Mouse (Mus musculus) intestine, postnatal 0 days (tissue): ENCODE measurements around the gene Macrod1. TPM values are rescaled to one million over a fixed set of nuclear protein-coding genes. Genes with fewer than 3 reads are reported as not detected.

Source experiments
- ATAC-seq: fragments of 200-750 bp; cut with Nextera tagmentation; 2 replicates; pipeline ENCODE4 v1.8.0; 2017; ENCODE audit warnings: mild to moderate bottlenecking, moderate TSS enrichment, moderate library complexity
- H3K27ac ChIP-seq: fragments of 300-500 bp; sonication (generic); 2 replicates; pipeline ENCODE4 v1.5.1; 2014; ENCODE audit warnings: mild to moderate bottlenecking, low read depth, low read length, moderate library complexity
- H3K27me3 ChIP-seq: fragments of 300-500 bp; sonication (generic); replicated peaks from 2 replicates; pipeline ENCODE4 v1.6.1; 2014; ENCODE audit warnings: low read length, mixed read lengths; ENCODE audit not compliant: control insufficient read depth, insufficient read depth
- H3K36me3 ChIP-seq: fragments of 300-500 bp; sonication (generic); 2 replicates; pipeline ENCODE4 v1.6.1; 2014; ENCODE audit warnings: mild to moderate bottlenecking, moderate library complexity; ENCODE audit not compliant: control insufficient read depth, insufficient read depth
- H3K4me1 ChIP-seq: fragments of 300-500 bp; sonication (generic); replicated peaks from 2 replicates; pipeline ENCODE4 v1.6.1; 2014; ENCODE audit warnings: antibody characterized with exemption, low read length, mixed read lengths; ENCODE audit not compliant: control insufficient read depth, insufficient read depth
- H3K4me2 ChIP-seq: fragments of 300-500 bp; sonication (generic); replicated peaks from 2 replicates; pipeline ENCODE4 v1.6.1; 2014; ENCODE audit warnings: low read depth, mild to moderate bottlenecking, moderate library complexity
- H3K4me3 ChIP-seq: fragments of 300-500 bp; sonication (generic); 2 replicates; pipeline ENCODE4 v1.5.1; 2014; ENCODE audit warnings: low read depth, low read length
- H3K9ac ChIP-seq: fragments of 300-500 bp; sonication (generic); 2 replicates; pipeline ENCODE4 v1.6.1; 2014; ENCODE audit warnings: mild to moderate bottlenecking, low read depth, low read length
- H3K9me3 ChIP-seq: fragments of 300-500 bp; sonication (generic); 2 replicates; pipeline ENCODE4 v1.6.1; 2016; ENCODE audit warnings: mixed run types; ENCODE audit not compliant: control insufficient read depth
- CTCF ChIP-seq: sonication (generic); IDR thresholded peaks from 2 replicates; pipeline ENCODE4 v1.5.1; 2016; ENCODE audit warnings: low read depth, mild to moderate bottlenecking, control low read depth, antibody characterized with exemption, moderate library complexity
- WGBS: fragments of 180-500 bp; shearing (Covaris S2); extraction: QIAGEN DNeasy Blood & Tissue Kit; methylation state at CpG from one replicate; pipeline ENCODE4 v1.1.7; 2014; 5-methylcytosine and 5-hydroxymethylcytosine counted together
- polyA plus RNA-seq: library from polyadenylated mRNA; unstranded; fragments of >200 nt; fragmentation: Nextera tagmentation; extraction: Ambion mirVana; gene quantifications from 2 replicates; pipeline ENCODE4 v1.2.1, GENCODE M21; 2015

Gene Macrod1
- polyA plus RNA-seq, 1 experiment from 2014 or later = 15.1 TPM

DNA sequence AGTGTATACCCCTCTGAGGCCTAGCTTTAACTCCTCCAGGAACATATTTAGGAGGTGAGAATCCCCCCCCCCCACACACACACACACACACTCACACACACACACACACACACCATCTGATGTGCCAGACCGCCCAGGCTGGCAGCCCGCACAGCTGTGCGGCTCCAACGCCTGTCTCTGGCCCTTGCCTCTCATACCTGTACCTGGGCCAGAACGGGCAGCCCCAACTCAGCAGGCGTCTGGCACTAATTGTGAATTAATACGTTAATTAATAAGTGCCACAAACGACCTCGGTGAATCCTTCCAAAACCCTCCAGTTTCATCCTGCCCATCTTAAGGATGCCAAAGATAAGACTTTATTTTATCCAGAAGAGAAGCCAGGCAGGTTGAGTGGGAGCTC lies 76.8 kb downstream of the Macrod1 start:
- H3K27me3 ChIP-seq = no peaks in the 10 kb centered on the region
- no peak overlapping the region for H3K9ac ChIP-seq
- no peak for ATAC-seq
- H3K4me3 ChIP-seq = no peak overlapping the region
- H3K9me3 ChIP-seq = no peaks in the 10 kb centered on the region
- H3K36me3 ChIP-seq = no peaks in the 10 kb centered on the region
- no peak for TF ChIP-seq CTCF
- peaks cover 15% of the 10 kb centered on the region for H3K4me1 ChIP-seq
- H3K27ac ChIP-seq = no peak overlapping the region
- H3K4me2 ChIP-seq = no peak overlapping the region
- WGBS = 90% methylated on average over 9 of the region's 9 CpGs

DNA sequence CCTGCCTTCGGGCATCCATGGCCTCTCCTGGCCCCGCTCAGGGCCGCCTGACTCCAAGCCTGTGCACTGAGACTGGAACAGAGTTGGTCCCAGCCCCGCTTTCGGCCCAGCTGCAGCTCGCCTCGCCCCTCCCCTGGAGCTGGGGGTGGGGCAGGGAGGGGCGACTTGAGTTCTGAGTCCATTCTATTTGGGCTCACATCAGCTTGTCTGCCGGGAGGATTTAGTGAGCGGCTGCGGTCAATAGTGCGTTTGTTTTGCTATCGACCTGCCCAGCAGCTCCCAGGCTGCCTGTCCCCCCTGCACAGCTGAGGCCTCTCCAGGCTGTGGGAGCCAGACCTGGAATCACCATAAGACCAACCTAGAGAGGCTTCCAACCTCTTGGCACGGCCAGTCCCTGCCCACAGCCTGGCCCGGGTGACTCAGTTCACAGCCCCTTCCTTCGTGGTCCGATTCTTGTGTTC lies 78.1 kb downstream of the Macrod1 start:
- no peak for TF ChIP-seq CTCF
- 21% methylated on average over 17 of the region's 17 CpGs for WGBS
- H3K4me2 ChIP-seq = peak overlapping the region; percentile 25
- H3K36me3 ChIP-seq = no peaks in the 10 kb centered on the region
- H3K4me3 ChIP-seq = no peak overlapping the region
- peaks cover 19% of the 10 kb centered on the region for H3K4me1 ChIP-seq
- H3K27me3 ChIP-seq = no peaks in the 10 kb centered on the region
- no peak overlapping the region for H3K9ac ChIP-seq
- no peak for ATAC-seq
- H3K9me3 ChIP-seq = no peaks in the 10 kb centered on the region
- peak overlapping the region; percentile 22; the same call in 1 of the 2 replicates for H3K27ac ChIP-seq

DNA sequence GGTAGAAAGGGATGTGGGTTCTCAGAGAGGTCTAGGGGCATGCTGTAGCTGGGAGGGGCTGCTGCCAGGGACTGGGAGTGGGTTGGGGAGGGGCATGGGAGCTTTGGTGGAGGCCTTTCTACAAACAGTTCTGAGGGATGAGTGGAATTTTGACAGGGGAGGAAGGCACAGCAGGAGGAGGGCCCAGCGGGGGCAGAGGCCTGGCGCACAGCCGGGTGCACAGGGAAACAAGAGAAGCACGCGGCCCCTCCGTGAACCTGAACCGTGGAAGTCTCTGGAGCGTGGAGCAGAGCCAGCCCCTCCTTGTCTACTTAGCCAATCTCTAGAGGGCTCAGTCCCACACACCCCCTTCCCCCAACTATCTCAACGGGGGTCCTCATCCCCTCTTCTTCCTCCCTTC lies 78.9 kb downstream of the Macrod1 start:
- Histone ChIP-seq H3K9ac (no peak overlapping the region), H3K9me3 (no peaks in the 10 kb centered on the region), H3K4me1 (peaks cover 19% of the 10 kb centered on the region), H3K36me3 (no peaks in the 10 kb centered on the region), H3K4me3 (no peak overlapping the region), H3K27ac (no peak overlapping the region), H3K27me3 (no peaks in the 10 kb centered on the region), H3K4me2 (peak overlapping the region; percentile 49)
- 18% methylated on average over 9 of the region's 9 CpGs for WGBS
- TF ChIP-seq CTCF = no peak
- ATAC-seq = no peak

DNA sequence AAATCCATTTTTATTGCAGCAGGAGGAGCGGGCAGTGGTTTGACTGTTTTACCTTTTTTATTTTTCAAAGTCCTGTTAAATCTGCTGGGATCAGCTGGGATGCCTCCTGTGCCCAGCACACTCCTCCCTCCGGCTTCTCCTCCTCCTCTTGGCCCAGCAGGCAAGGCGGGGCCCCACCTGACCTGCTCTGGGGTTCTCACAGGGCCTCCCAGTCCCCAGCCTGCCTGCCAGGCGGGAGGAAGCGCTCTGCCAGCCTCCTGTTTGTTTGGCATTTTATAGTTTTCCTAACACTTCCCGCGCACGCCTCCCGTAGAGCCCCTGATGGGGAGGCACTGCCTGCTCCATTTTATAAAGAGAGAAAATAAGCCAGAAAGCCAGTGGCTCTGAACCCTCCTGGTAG lies 79.4 kb downstream of the Macrod1 start:
- no peak for TF ChIP-seq CTCF
- Histone ChIP-seq H3K9ac (peak overlapping the region; percentile 37; the same call in 1 of the 2 replicates), H3K4me3 (peak overlapping the region; percentile 12; the same call in 1 of the 2 replicates), H3K27me3 (no peaks in the 10 kb centered on the region), H3K36me3 (no peaks in the 10 kb centered on the region), H3K9me3 (no peaks in the 10 kb centered on the region), H3K27ac (peak overlapping the region; percentile 82), H3K4me1 (peaks cover 19% of the 10 kb centered on the region), H3K4me2 (peak overlapping the region; percentile 49)
- ATAC-seq = peak; percentile 71
- WGBS = 16% methylated on average over 9 of the region's 9 CpGs

DNA sequence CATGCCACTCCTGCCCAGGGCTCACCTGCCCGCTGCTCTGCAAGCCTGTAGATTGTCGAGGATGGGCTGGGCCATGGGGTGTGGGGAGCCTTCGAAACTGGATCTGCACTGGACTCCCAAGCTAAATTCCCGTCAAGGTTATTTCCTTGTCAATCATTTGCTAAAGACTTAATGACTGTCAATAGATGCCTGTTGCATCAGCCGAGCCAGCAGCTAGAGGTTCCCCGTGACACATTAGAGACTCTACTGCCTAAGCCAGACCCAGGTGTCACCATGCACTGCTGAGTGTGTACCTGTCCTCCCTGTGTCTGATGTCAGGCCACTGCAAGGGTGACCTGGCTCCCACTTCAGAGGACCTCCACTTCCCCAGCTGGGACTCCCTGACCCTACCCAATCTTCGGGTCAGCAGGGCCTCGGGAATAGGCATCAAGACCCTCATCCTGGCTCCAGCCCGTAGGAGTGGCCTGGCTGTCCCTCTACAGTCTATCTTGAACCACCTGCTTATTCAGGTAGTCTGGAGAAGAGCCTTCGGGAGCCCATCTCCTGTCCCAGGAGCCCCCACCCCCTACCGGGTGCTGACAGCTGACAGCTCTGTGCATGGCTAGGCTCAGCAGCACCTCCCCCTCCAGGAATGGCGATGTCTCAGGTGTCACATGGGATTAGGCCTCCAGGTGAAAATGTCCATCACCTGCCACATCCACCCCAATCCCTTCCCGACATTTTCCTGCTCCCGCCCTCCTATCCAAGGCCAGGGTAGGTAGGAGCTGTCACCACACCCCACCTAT lies 80.3 kb downstream of the Macrod1 start:
- ATAC-seq = peak; percentile 86
- H3K27ac ChIP-seq = peak overlapping the region; percentile 82
- H3K9ac ChIP-seq = peak overlapping the region; percentile 37; the same call in 1 of the 2 replicates
- peak overlapping the region; percentile 49 for H3K4me2 ChIP-seq
- 29% methylated on average over 14 of the region's 14 CpGs for WGBS
- no peaks in the 10 kb centered on the region for H3K9me3 ChIP-seq
- peak overlapping the region; percentile 12; the same call in 1 of the 2 replicates for H3K4me3 ChIP-seq
- peaks cover 19% of the 10 kb centered on the region for H3K4me1 ChIP-seq
- no peaks in the 10 kb centered on the region for H3K36me3 ChIP-seq
- peak; percentile 53 for TF ChIP-seq CTCF
- no peaks in the 10 kb centered on the region for H3K27me3 ChIP-seq

DNA sequence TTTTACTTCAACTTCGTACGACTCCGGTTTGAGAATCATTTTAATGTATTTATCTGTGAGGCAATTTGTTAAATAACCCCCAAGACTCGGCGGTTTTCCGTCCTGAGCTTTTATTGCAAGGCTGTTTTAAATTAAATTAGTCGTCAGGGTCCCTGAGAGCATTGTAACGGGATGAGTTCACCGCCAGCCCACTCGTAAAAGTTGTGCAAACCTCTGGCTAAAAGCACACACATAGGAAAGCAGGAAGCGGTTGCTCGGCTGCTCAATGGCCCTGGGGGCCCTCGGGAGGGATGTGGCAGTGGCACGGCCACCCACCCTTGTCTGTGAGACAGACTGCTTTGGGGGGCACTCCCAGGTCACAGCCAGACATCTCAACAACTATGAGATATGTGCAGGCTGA lies 81.7 kb downstream of the Macrod1 start:
- H3K36me3 ChIP-seq = no peaks in the 10 kb centered on the region
- H3K4me3 ChIP-seq = no peak overlapping the region
- TF ChIP-seq CTCF = no peak
- WGBS = 42% methylated on average over 14 of the region's 14 CpGs
- no peak for ATAC-seq
- H3K9me3 ChIP-seq = no peaks in the 10 kb centered on the region
- H3K4me2 ChIP-seq = no peak overlapping the region
- H3K27me3 ChIP-seq = no peaks in the 10 kb centered on the region
- no peak overlapping the region for H3K27ac ChIP-seq
- no peak overlapping the region for H3K9ac ChIP-seq
- H3K4me1 ChIP-seq = peaks cover 19% of the 10 kb centered on the region
